Mouse (Mus musculus) MEL (cell line): ENCODE data around the gene Plekha8. TPM values are rescaled to one million over a fixed set of nuclear protein-coding genes. Genes with fewer than 3 reads are reported as not detected.

ENCODE experiments used
- DNase-seq: peaks from one replicate; pipeline ENCODE4 v3.0.0; 2011; ENCODE audit warnings: low read depth, low spot score
- H3K27ac ChIP-seq: 2 replicates; pipeline ENCODE4 v1.5.1; 2012; ENCODE audit warnings: low read depth, mild to moderate bottlenecking, control low read depth, low read length, moderate library complexity; ENCODE audit not compliant: control insufficient read depth
- H3K27me3 ChIP-seq, 2 experiments: fragments of 150-350 bp in 1 of 2; sonication (generic) in 1 of 2; 2 replicates each; pipeline ENCODE4 v1.6.1; 2012; ENCODE audit warnings: low read length in 2 of 2, mild to moderate bottlenecking in 2 of 2, improper control_type of control experiment in 1 of 2, moderate library complexity in 1 of 2; ENCODE audit not compliant: insufficient read depth in 2 of 2, control insufficient read depth in 1 of 2
- H3K36me3 ChIP-seq, 2 experiments: 2 replicates each; pipeline ENCODE4 v1.6.1; 2012 to 2014; ENCODE audit warnings: low read length in 2 of 2, improper control_type of control experiment in 1 of 2, inconsistent platforms in 1 of 2, mild to moderate bottlenecking in 1 of 2; ENCODE audit not compliant: insufficient read depth in 2 of 2, control insufficient read depth in 1 of 2
- H3K4me1 ChIP-seq, 2 experiments: fragments of 150-350 bp in 1 of 2; sonication (generic) in 1 of 2; 2 replicates each; pipeline ENCODE4 v1.6.1; 2012; ENCODE audit warnings: low read length in 2 of 2, improper control_type of control experiment in 1 of 2, mild to moderate bottlenecking in 1 of 2; ENCODE audit not compliant: insufficient read depth in 2 of 2, control insufficient read depth in 1 of 2
- H3K4me3 ChIP-seq, 2 experiments: fragments of 150-350 bp in 1 of 2; sonication (generic) in 1 of 2; 2 replicates each; pipeline ENCODE4 v1.5.1; 2012; ENCODE audit warnings: low read depth in 2 of 2, low read length in 2 of 2, mild to moderate bottlenecking in 2 of 2, moderate library complexity in 2 of 2, control low read depth in 1 of 2, improper control_type of control experiment in 1 of 2; ENCODE audit not compliant: control insufficient read depth in 1 of 2, insufficient read depth in 1 of 2
- H3K79me2 ChIP-seq: 2 replicates; pipeline ENCODE4 v1.6.1; 2012; ENCODE audit warnings: mild to moderate bottlenecking, low read length, moderate library complexity; ENCODE audit not compliant: control insufficient read depth, poor library complexity, insufficient read depth
- H3K9ac ChIP-seq: 2 replicates; pipeline ENCODE4 v1.6.1; 2012; ENCODE audit warnings: low read depth, mild to moderate bottlenecking, control low read depth, low read length, moderate library complexity; ENCODE audit not compliant: control insufficient read depth, poor library complexity, severe bottlenecking
- H3K9me3 ChIP-seq: fragments of 150-350 bp; sonication (generic); replicated peaks from 2 replicates; pipeline ENCODE4 v1.6.1; 2012; ENCODE audit warnings: mild to moderate bottlenecking, low read length, improper control_type of control experiment, moderate library complexity; ENCODE audit not compliant: insufficient read depth
- CHD2 ChIP-seq: IDR thresholded peaks from 2 replicates; pipeline ENCODE4 v1.6.1; 2011; ENCODE audit warnings: low read length, improper control_type of control experiment
- EP300 ChIP-seq, 2 experiments: IDR thresholded peaks; 2 replicates each; pipeline ENCODE4 v1.6.1; 2011; ENCODE audit warnings: improper control_type of control experiment in 2 of 2, low read length in 2 of 2, low read depth in 1 of 2, mild to moderate bottlenecking in 1 of 2
- GATA1 ChIP-seq: IDR thresholded peaks from 2 replicates; pipeline ENCODE4 v1.6.1; 2011; ENCODE audit warnings: low read depth, low read length, improper control_type of control experiment
- HCFC1 ChIP-seq: IDR thresholded peaks from 2 replicates; pipeline ENCODE4 v1.6.1; 2012; ENCODE audit warnings: low read depth, mild to moderate bottlenecking, inconsistent platforms, low read length, improper control_type of control experiment, moderate library complexity
- KAT2A ChIP-seq: conservative IDR thresholded peaks from 2 replicates; pipeline ENCODE4 v1.6.1; 2012; ENCODE audit warnings: low read depth, low read length, improper control_type of control experiment, inconsistent platforms
- MAFK ChIP-seq: IDR thresholded peaks from 2 replicates; pipeline ENCODE4 v1.6.1; 2011; ENCODE audit warnings: low read depth, mild to moderate bottlenecking, low read length, improper control_type of control experiment, borderline replicate concordance
- MXI1 ChIP-seq: IDR thresholded peaks from 2 replicates; pipeline ENCODE4 v1.6.1; 2011; ENCODE audit warnings: mild to moderate bottlenecking, low read depth, low read length, improper control_type of control experiment
- MYC ChIP-seq: IDR thresholded peaks from 2 replicates; pipeline ENCODE4 v1.6.1; 2011; ENCODE audit warnings: low read depth, mild to moderate bottlenecking, low read length, improper control_type of control experiment, moderate library complexity
- NELFE ChIP-seq: IDR thresholded peaks from 2 replicates; pipeline ENCODE4 v1.6.1; 2011; ENCODE audit warnings: low read depth, low read length, improper control_type of control experiment
- POLR2AphosphoS2 ChIP-seq: IDR thresholded peaks from 2 replicates; pipeline ENCODE4 v1.6.1; 2011; ENCODE audit warnings: low read length, improper control_type of control experiment
- RCOR1 ChIP-seq: IDR thresholded peaks from 2 replicates; pipeline ENCODE4 v1.6.1; 2012; ENCODE audit warnings: low read depth, mild to moderate bottlenecking, inconsistent platforms, low read length, improper control_type of control experiment
- SIN3A ChIP-seq: IDR thresholded peaks from 2 replicates; pipeline ENCODE4 v1.6.1; 2012; ENCODE audit warnings: low read length, improper control_type of control experiment, inconsistent platforms
- SMC3 ChIP-seq: IDR thresholded peaks from 2 replicates; pipeline ENCODE4 v1.6.1; 2011; ENCODE audit warnings: low read depth, low read length, improper control_type of control experiment
- TAL1 ChIP-seq: IDR thresholded peaks from 2 replicates; pipeline ENCODE4 v1.6.1; 2012; ENCODE audit warnings: mild to moderate bottlenecking, inconsistent platforms, low read length, moderate library complexity, mixed read lengths
- UBTF ChIP-seq: IDR thresholded peaks from 2 replicates; pipeline ENCODE4 v1.6.1; 2012; ENCODE audit warnings: low read depth, mild to moderate bottlenecking, inconsistent platforms, low read length, improper control_type of control experiment, moderate library complexity, borderline replicate concordance; ENCODE audit not compliant: insufficient read depth
- polyA plus RNA-seq, 2 experiments: library from polyadenylated mRNA; stranded (reverse) in 1 of 2; unstranded in 1 of 2; fragments of >175 nt in 1 of 2; fragments of >200 nt in 1 of 2; gene quantifications; 2 replicates each; pipeline versions ENCODE4 v1.2.1 to v1.2.4; 2012; ENCODE audit warnings: low replicate concordance in 2 of 2, low read depth in 1 of 2; ENCODE audit not compliant: insufficient read length in 2 of 2, insufficient read depth in 1 of 2, missing spikeins in 1 of 2
- total RNA-seq: library from RNA; depleted of rRNA; stranded (reverse); fragments of 300-350 nt; gene quantifications from 2 replicates; pipeline ENCODE4 v1.2.3, GENCODE M21; 2012

Plekha8 gene
- total and polyA plus RNA-seq, 3 experiments = 11.6 to 16.8 TPM; not detected in 1

- Histone ChIP-seq H3K4me3 (no peak overlapping the region), H3K27me3 (no peaks in the 10 kb centered on the region), H3K79me2 (no peaks in the 10 kb centered on the region), H3K27ac (no peak overlapping the region), H3K9me3 (no peaks in the 10 kb centered on the region), H3K4me1 (peaks cover 4 to 12% of the 10 kb centered on the region in 2 experiments), H3K9ac (no peak overlapping the region), H3K36me3 (peaks cover 0 to 4% of the 10 kb centered on the region in 2 experiments; a peak in 2 of 4 replicates)
- TF ChIP-seq KAT2A (no peak), SMC3 (no peak), MAFK (no peak), POLR2AphosphoS2 (no peak), EP300 (IDR thresholded peaks at IDR 0.05; ENCODE audit: low read depth in 1 of 2, low read length in 2 of 2) (no peak), RCOR1 (no peak)
- no peak for DNase-seq
These were observed 92.2 kb downstream of the Plekha8 start for GRCm38 (mm10) chr6:54686946-54687737.

GRCm38 (mm10) chr6:54688467-54689323 is 93.8 kb downstream of the Plekha8 start:
- H3K4me3 ChIP-seq = no peak overlapping the region
- H3K27ac ChIP-seq = no peak overlapping the region
- TF ChIP-seq SMC3 = no peak
- no peak for TF ChIP-seq MXI1
- TF ChIP-seq TAL1 = no peak
- TF ChIP-seq NELFE = no peak
- TF ChIP-seq MAFK = no peak
- TF ChIP-seq GATA1 = no peak
- no peak for TF ChIP-seq CHD2
- no peak for TF ChIP-seq MYC
- TF ChIP-seq SIN3A = no peak
- TF ChIP-seq UBTF = no peak
- no peak for TF ChIP-seq HCFC1
- TF ChIP-seq, all 39 proteins: peak for 0
- H3K4me1 ChIP-seq = peaks cover 4 to 11% of the 10 kb centered on the region in 2 experiments
- no peaks in the 10 kb centered on the region for H3K79me2 ChIP-seq
- no peak for DNase-seq
- H3K27me3 ChIP-seq = no peaks in the 10 kb centered on the region
- no peak overlapping the region for H3K9ac ChIP-seq
- no peaks in the 10 kb centered on the region for H3K9me3 ChIP-seq
- peaks cover 0 to 4% of the 10 kb centered on the region in 2 experiments; a peak in 2 of 4 replicates for H3K36me3 ChIP-seq
